Mouse (Mus musculus): ENCODE data around the gene Slc24a3.

Slc24a3 gene

DNA sequence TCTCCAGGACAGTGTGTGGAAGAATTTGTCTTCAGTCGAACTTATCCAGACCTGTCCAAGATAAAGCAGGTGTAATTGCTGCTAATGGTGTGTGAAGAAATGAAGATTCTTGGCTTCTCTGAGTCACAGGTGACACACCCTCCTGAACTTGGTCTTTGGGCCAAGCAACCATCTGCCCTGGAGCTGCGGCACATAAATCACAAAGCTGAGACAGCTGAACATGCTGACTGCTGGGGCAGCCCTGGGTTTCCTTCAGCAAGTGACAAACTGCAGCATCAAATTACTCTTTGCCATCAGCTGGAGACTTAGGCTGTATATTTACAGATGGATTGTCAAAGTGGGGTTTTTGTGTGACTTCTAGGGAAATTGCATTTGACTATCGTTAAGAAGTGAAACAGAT is 415.5 kb downstream of the Slc24a3 start:
- Histone ChIP-seq H3K36me3 (ENCODE audit: control insufficient read depth, insufficient read depth, low read length, poor library complexity, severe bottlenecking) (no peaks in the 10 kb centered on the region), H3K27me3 (ENCODE audit: control insufficient read depth, insufficient read depth, low read length, poor library complexity, severe bottlenecking) (no peaks in the 10 kb centered on the region)
- DNase-seq (ENCODE audit: low read depth, low spot score), result no peak

DNA sequence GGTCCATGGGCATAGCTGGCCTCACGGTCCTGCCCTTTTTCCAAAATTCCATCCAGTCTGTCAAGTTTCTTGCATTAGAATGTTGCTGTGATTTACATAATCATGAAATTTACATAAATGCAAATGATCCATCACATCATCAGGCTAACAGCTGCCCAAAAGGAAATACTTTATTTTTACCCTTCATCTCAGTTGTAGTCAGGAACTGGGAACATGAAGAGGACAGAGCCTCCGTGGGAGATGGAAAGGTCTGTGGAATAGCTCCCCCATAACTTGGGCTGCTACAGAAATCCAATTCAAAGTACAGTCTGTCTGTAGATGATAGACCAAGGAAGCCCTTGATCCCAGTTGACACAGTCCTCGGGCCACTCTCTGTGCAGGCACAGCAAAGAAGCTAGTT is 417.9 kb downstream of the Slc24a3 start:
- Histone ChIP-seq H3K27me3 (ENCODE audit: control insufficient read depth, insufficient read depth, low read length, poor library complexity, severe bottlenecking) (no peaks in the 10 kb centered on the region), H3K36me3 (ENCODE audit: control insufficient read depth, insufficient read depth, low read length, poor library complexity, severe bottlenecking) (no peaks in the 10 kb centered on the region)
- no peak for DNase-seq (ENCODE audit: low read depth, low spot score)

DNA sequence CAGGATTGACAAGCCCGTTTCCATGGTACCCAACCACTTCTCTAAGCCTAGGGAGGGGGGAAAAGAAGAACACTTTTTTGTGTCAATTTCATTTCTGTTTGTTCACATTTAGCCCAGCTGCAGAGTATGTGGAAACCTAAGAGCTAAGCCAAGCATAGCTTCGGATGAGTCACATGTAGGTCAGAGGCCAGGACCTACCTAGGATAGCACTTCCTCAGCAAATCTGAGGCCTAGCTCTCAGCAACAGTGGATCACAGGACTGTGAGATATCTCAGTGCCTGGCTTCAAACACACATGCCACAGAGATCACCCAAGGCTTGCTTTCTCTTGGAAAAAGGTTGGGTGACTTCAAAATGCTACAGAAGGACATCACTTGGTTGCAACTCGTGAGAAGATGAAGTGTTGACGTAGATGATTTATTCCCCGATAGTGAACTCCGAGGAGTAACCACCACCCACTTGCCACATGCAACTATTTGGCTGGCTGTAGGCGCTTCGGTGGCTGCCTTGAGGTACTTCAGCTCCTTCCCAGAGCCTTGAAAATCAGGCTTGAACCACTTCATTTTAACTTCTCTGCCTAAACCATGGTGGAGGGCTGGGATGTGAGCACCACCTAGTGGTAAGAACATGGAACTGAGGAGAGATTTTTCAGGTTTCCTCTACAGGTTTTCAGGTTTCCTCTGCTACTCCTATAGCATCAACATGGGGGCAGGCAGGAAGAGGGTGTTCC is 420.6 kb downstream of the Slc24a3 start:
- DNase-seq (ENCODE audit: low read depth, low spot score), result peak; percentile 22
- H3K27me3 ChIP-seq (ENCODE audit: control insufficient read depth, insufficient read depth, low read length, poor library complexity, severe bottlenecking), result no peaks in the 10 kb centered on the region
- no peaks in the 10 kb centered on the region for H3K36me3 ChIP-seq (ENCODE audit: control insufficient read depth, insufficient read depth, low read length, poor library complexity, severe bottlenecking)

DNA sequence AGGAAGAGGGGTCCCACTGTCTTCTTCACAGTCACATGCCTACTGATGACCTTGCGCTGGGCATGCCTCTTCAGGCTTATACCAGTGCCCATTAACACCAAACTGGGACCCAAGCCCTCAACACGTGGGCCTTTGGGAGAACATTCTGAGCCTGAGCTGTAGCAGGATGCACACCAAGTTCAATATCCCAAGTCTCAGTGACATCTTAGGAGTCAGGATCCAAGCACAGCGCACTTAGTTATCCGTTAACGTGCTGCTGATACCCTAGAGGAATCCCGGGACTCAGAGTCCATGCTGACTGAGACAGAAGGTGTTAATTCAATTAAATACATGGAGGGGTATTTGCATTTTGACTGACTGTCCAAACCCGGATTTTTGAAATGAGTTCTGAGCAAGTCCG is 424.3 kb downstream of the Slc24a3 start:
- Histone ChIP-seq H3K27me3 (ENCODE audit: control insufficient read depth, insufficient read depth, low read length, poor library complexity, severe bottlenecking) (no peaks in the 10 kb centered on the region), H3K36me3 (ENCODE audit: control insufficient read depth, insufficient read depth, low read length, poor library complexity, severe bottlenecking) (no peaks in the 10 kb centered on the region)
- DNase-seq (ENCODE audit: low read depth, low spot score), result no peak

DNA sequence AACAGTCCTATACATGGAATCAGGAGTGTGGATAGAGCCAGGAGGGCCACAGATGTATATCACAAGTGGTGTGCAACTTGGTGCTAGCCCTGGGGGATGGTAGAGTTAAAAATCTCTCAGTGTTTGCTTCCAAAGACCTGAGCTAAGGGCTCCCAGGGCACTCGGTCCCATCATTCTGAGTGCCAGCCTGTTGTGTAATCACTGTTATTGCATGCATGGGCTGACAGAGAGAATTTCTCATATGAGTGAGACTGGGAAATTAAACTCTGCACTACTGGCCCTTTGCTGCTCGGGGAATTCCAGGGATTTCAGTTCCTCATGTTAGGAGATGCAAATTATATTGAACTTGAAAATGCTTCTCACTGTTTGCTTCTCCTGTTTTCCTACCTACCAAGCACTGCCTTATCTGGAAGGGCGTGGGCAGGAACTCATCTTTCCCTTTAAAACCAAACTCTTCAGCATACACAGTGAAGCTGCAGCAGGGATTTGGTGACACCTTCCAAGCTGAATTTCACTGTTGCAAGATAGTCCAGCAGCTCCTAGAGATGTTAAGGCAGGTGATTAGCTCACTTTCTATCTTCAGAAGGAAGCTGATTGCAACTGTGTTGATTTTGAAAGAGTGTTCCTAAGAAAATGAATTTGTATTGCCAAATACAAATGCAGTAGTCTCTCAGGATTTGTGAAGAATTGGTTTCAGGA is 426.2 kb downstream of the Slc24a3 start:
- H3K27me3 ChIP-seq (ENCODE audit: control insufficient read depth, insufficient read depth, low read length, poor library complexity, severe bottlenecking), result no peaks in the 10 kb centered on the region
- no peaks in the 10 kb centered on the region for H3K36me3 ChIP-seq (ENCODE audit: control insufficient read depth, insufficient read depth, low read length, poor library complexity, severe bottlenecking)
- DNase-seq (ENCODE audit: low read depth, low spot score), result no peak

DNA sequence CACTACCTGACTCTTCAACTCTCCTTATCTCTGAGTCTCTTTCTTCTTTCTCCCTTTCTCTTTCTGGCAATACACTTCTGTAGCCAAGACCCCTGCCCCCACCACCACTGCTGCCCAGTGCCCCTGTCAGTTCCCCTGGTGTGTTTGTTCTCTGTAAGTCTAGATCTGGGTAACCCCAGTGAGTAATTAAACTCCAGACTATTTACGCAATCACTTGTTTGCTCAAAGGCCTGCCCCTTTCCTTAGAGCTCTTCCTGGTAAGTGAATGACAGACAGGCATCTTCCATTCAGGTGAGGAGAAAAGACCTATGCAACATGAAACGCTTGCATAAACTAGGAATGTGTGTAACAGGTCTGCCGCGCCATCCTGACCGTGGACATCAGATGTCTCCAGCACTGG is 430.3 kb downstream of the Slc24a3 start:
- no peak for DNase-seq (ENCODE audit: low read depth, low spot score)
- no peaks in the 10 kb centered on the region for H3K36me3 ChIP-seq (ENCODE audit: control insufficient read depth, insufficient read depth, low read length, poor library complexity, severe bottlenecking)
- H3K27me3 ChIP-seq (ENCODE audit: control insufficient read depth, insufficient read depth, low read length, poor library complexity, severe bottlenecking), result no peaks in the 10 kb centered on the region

DNA sequence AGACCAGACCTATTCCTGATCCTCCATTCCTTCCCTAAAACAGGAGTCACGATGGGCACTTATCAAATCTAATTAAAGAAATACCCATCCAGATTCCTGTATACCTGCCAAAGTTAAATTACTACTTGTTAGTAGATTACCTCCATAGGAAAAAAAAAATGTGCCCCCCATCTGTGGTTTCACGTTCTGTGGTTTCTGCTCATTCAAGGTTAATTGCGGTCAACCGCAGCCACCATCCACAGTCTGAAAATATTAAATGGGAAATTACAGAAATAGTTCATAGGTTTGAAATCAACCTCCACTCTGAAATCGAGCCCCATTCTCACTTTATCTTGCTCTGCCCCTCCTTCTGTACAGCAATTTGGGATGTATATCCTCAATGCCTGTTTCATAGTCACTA is 440.3 kb downstream of the Slc24a3 start:
- Histone ChIP-seq H3K36me3 (ENCODE audit: control insufficient read depth, insufficient read depth, low read length, poor library complexity, severe bottlenecking) (no peaks in the 10 kb centered on the region), H3K27me3 (ENCODE audit: control insufficient read depth, insufficient read depth, low read length, poor library complexity, severe bottlenecking) (no peaks in the 10 kb centered on the region)
- DNase-seq (ENCODE audit: low read depth, low spot score), result no peak

DNA sequence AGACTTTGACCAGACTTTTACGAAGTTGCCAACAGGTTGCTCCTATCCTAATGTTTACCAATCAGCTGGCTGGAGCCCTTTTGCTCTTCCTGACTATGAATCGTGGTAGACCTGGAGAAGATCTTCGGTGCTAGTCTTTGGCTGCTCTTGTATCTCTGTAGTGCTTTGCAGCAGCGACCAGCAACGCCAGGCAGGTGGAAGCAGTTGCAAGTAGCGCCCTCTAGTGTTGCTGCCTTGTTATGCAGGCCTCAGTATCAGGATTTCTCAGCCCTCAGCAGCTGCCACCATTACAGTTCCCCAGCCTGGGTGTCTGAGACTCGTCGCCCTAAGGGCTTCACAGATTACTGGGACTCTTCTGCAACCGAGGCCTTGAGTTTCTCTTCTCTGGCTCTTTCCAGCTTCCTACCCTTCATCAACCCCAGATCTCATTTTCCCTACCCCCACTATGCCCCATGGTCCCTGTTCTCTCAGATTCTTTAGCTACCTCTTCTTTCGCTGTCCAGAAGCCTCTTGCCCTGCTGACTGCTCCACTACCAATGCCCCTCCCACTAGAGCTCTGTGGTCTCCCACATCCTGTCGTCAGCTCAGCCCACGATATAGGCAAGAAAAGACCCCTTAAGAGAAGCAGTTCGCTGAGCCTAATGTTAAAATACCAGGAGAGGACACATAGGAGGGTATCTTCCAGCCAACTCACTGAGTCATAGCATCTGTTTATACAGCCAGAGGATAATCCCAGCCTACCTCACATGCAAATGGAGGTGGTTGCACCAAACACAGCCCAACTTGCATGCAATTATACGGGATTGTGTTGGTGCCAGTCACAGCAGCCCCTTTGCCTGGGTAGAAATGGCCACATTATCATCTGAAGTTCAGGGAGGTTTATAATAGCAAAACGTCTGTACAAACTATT is 443.5 kb downstream of the Slc24a3 start:
- no peaks in the 10 kb centered on the region for H3K36me3 ChIP-seq (ENCODE audit: control insufficient read depth, insufficient read depth, low read length, poor library complexity, severe bottlenecking)
- no peaks in the 10 kb centered on the region for H3K27me3 ChIP-seq (ENCODE audit: control insufficient read depth, insufficient read depth, low read length, poor library complexity, severe bottlenecking)
- peak; percentile 5 for DNase-seq (ENCODE audit: low read depth, low spot score)

DNA sequence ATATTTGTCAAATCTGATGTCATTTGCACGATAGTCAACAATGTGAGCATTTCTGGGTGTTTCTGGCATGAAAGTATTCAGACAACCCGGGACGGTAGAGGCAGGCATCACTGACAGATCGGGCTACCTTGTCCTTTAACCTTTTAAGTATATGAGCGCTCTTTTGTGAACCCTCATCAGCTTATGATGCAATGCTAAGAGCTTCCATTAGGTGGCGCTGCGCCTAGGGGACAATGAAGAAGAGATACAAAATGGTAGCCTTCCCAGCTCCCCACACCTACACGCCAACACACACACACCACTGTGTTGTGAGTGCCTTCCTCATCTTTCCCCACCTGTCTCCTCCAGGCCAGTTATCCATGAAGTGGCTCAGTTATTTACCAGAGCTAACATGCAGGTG is 445.4 kb downstream of the Slc24a3 start:
- DNase-seq (ENCODE audit: low read depth, low spot score), result no peak
- no peaks in the 10 kb centered on the region for H3K36me3 ChIP-seq (ENCODE audit: control insufficient read depth, insufficient read depth, low read length, poor library complexity, severe bottlenecking)
- H3K27me3 ChIP-seq (ENCODE audit: control insufficient read depth, insufficient read depth, low read length, poor library complexity, severe bottlenecking), result no peaks in the 10 kb centered on the region

DNA sequence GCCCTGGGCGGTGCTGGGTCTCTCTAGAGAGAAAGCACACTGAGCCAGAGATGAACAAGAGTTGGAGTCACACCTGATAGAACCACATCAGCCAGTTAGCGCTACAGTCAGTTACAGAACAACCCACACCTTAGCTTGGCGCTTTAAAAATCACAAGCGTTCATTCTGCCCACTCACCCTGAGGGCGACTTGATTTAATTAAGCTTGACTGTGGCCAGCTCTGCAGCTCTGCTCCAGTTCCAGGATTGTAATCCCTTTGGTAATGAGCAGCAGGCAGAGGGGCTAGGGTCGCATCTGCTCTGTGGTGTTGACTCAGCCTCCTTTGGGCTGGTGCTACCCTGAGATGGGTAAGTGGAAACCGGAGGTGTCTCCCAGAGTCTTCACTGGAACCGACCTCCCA is 446.2 kb downstream of the Slc24a3 start:
- H3K27me3 ChIP-seq (ENCODE audit: control insufficient read depth, insufficient read depth, low read length, poor library complexity, severe bottlenecking), result no peaks in the 10 kb centered on the region
- no peak for DNase-seq (ENCODE audit: low read depth, low spot score)
- no peaks in the 10 kb centered on the region for H3K36me3 ChIP-seq (ENCODE audit: control insufficient read depth, insufficient read depth, low read length, poor library complexity, severe bottlenecking)

DNA sequence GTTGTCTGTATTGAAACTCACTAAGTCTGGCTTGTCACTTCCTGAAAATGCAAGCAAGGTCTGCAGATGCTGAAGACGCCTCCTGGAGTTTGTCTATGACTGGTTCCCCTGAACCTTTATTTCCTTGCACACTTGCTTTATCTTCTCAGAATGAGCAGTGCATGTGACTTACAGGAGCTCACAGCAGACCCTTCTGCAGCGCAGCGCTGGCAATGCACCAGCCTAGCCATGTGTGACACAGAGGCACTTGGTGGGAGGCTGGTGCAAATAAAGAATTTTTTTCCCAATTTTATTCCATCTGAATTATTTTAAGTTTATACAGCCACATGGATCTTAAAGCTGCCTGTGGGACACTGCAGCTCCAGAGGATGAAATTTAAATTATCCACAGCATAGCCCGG is 452.1 kb downstream of the Slc24a3 start:
- no peak for DNase-seq (ENCODE audit: low read depth, low spot score)

DNA sequence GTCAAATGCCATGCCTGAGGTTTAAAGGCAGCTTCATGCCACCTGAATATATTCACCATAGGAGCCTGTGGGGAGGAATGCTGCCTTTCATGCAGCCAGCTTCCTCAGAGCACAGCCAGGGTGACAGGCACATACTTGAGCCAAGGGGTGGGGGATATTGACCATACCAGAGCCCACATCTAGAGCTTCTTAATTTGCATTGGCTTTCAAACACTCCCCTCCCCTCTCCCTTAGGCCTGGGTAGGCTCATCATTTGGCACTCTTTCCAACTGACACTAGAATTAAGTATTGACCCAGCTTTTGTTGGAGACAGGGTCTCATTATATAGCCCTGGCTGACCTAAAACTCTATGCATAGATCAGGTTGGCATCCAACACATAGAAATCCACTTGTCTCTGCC is 453.2 kb downstream of the Slc24a3 start:
- Histone ChIP-seq H3K36me3 (ENCODE audit: control insufficient read depth, insufficient read depth, low read length, poor library complexity, severe bottlenecking) (no peaks in the 10 kb centered on the region), H3K27me3 (ENCODE audit: control insufficient read depth, insufficient read depth, low read length, poor library complexity, severe bottlenecking) (no peaks in the 10 kb centered on the region)
- DNase-seq (ENCODE audit: low read depth, low spot score), result no peak

More for the DNA sequence above, 452.1 kb downstream of the Slc24a3 start:
- Histone ChIP-seq H3K27me3 (ENCODE audit: control insufficient read depth, insufficient read depth, low read length, poor library complexity, severe bottlenecking) (no peaks in the 10 kb centered on the region), H3K36me3 (ENCODE audit: control insufficient read depth, insufficient read depth, low read length, poor library complexity, severe bottlenecking) (no peaks in the 10 kb centered on the region)

DNA sequence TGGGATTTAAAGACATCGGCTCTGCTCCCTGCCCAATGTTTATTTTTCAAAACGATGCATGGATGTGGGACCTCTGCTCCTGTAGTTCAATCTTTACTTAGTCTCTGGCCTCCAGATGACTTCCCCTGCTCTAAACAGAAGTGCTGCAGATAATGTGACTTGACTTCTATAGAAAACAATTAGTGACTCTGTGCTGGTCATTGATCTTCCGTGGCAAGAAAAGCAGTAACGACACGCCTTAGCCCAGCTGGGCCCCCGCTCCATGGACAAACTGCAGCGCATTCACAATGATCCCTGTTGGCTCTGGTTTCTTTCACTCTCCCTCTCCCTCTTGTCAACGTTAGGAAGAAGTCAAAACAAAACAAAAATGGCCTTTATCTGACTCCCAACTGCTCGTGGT is 453.6 kb downstream of the Slc24a3 start:
- no peak for DNase-seq (ENCODE audit: low read depth, low spot score)
- no peaks in the 10 kb centered on the region for H3K36me3 ChIP-seq (ENCODE audit: control insufficient read depth, insufficient read depth, low read length, poor library complexity, severe bottlenecking)
- no peaks in the 10 kb centered on the region for H3K27me3 ChIP-seq (ENCODE audit: control insufficient read depth, insufficient read depth, low read length, poor library complexity, severe bottlenecking)

DNA sequence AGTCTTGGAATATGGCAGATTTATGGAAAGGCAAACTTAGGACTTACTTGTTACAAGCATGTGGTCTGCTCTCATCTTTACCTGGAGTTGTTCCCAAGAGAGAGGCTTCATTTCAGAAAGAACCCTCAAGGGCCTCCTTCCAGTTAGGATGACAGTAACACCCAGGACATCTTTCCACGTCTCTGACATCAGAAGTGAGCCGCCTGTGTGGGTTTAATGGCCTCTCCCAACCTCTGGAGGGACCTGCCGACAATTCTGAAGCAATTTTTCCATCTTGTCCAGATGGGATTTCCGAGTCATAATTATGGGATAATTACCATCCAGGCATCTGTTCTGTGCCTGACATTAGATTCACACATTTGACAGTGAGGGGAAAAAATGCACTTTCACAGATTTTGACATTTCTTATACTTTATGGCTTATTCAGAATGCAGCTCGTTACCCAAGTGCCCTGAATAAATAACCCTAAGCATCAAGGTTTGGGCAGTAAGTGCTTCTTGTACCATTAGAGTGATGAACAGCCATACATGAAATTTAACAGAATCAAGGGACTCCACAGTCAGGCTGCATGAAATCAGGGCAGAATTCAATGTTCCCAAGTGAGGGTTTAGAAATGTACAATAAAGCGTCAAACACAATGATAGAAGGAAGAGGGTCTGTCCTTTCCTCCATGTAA is 463.7 kb downstream of the Slc24a3 start:
- DNase-seq (ENCODE audit: low read depth, low spot score), result no peak
- Histone ChIP-seq H3K36me3 (ENCODE audit: control insufficient read depth, insufficient read depth, low read length, poor library complexity, severe bottlenecking) (no peaks in the 10 kb centered on the region), H3K27me3 (ENCODE audit: control insufficient read depth, insufficient read depth, low read length, poor library complexity, severe bottlenecking) (no peaks in the 10 kb centered on the region)

Measured in splenic B cell, adult 2 months (primary cell).